Mouse (Mus musculus) G1E-ER4 (cell line): ENCODE results near the gene Muc20. TPM values are rescaled to one million over a fixed set of nuclear protein-coding genes. Genes with fewer than 3 reads are reported as not detected.

Source experiments
- GATA1 ChIP-seq: IDR thresholded peaks from one replicate; pipeline ENCODE4 v1.8.0; 2012; ENCODE audit warnings: low read length, inconsistent platforms
- polyA plus RNA-seq: library from polyadenylated mRNA; stranded (reverse); fragments of >175 nt; gene quantifications from 2 replicates; pipeline ENCODE4 v1.2.3, GENCODE M21; 2012

The Muc20 gene
- polyA plus RNA-seq, 1 experiment, result not detected

GRCm38 (mm10) chr16:32807408-32808185, 10.4 kb upstream of the Muc20 start:
- no peak for TF ChIP-seq GATA1

DNA sequence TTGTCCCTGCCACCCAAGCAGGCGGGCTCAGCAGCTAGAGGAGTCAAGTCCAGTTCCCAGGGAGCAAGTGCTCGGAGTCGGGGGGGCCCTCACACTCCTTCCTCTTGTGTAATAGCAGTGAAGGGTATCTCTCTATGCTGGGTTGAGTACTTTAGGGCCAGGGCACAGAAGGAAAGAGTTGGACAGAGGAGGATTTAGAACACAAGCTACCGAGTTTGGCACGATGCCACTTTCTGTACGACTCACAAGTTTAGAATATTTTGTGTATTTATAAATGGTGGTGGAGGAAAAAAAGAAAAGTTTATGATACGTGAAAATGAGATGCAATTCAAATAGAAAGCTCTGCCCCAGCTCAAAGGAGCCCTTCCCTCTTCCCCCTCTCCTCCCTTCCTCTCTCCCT, 7.9 kb upstream of the Muc20 start:
- no peak for TF ChIP-seq GATA1

GRCm38 (mm10) chr16:32803901-32804300, 6.7 kb upstream of the Muc20 start:
- TF ChIP-seq GATA1, result no peak

- TF ChIP-seq GATA1, result no peak
These were observed 6.1 kb upstream of the Muc20 start for GRCm38 (mm10) chr16:32803252-32803853.

DNA sequence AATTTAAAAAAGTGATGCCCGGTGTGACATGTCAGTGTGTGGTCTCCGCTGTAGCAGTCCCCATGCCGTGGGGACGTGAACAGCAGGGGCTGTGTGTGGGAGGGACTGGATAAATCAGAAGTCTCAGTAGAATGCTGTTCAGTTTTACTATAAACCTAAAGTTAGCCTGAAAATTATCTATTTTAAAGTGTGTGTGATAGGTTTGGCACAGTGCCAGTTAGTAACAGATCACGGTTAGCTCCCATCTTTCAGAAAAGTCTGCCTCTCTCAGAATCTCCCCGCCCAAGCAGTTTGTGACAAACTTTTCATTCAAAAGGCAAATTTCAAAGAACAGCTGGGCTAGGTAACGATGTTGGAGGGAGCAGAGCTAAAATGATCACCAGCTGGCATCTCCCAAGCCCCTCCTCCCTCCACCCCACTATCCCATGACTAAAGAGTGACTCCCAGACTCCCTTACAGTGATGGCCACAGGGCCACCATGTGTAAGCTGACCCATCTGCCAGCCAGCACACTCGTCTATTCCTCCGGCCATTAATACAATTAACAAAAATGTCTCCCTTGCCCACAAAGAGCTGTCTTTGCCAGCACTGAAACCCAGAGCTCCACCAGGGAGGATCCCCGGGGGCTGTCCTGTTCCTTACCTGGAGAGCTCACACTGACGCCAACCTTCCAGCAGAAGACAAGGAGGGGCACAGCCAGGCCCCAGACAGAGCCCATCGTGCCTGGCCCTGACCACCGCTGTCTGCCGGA, 384 bp downstream of the Muc20 start:
- TF ChIP-seq GATA1, result no peak

DNA sequence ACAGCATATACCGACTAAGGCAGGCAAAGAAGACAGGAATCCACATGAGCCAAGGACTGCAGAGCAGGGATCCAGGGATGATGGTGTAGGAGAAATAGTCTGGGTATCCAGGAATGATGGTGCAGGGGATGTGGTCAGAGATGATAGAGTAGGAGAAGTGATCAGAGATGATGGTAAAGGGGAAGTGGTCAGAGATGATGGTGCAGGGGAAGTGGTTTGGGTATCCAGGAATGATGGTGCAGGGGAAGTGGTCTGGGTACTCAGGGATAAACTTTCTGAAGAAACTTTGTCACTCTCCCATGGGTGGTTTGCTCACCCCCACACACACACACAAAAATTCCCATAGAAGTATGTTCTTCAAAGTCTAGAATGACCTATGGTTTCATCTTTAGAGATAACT, 2.1 kb downstream of the Muc20 start:
- no peak for TF ChIP-seq GATA1

DNA sequence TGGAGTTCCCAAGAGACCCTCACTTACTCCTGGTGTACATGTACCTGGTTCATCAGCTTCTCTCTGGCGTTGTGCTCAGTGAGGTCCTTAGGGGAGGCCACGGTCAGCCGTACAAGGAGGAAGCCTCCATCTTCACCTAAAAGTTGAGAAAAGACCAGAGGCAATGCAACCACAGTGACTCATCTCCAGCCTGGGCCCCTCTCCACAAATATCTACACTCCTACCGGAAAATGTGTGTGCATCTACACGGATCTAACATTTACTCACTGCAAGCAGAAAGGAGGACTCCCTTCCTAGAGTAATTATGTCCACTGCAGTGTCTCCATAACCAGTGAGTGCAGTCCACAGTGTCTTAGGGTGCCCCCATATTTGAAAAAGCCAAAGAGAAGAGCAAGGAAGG, 7.2 kb downstream of the Muc20 start:
- TF ChIP-seq GATA1, result no peak

DNA sequence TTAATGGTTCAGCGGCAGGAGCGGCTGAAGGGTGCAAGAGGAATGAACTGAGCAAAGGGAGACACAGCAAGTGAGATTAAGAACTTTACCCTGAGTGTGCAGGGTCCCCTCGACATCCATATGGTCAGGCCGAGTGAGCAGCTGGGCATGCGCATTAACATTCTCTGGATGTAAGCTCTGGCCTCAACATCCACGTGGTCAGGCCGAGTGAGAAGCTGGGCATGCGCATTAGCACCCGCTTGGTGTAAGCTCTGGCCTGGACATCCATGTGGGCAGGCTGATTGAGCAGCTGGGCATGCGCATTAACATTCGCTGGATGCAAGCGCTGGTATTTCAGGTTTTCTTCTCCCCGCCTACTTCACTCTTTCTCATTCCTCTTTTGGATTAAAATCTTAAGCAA, 12.4 kb downstream of the Muc20 start:
- TF ChIP-seq GATA1, result no peak

- no peak for TF ChIP-seq GATA1
These were observed 13.7 kb downstream of the Muc20 start for GRCm38 (mm10) chr16:32783324-32784062.

- TF ChIP-seq GATA1, result no peak
These were observed 18.3 kb downstream of the Muc20 start for GRCm38 (mm10) chr16:32778956-32779355.

- TF ChIP-seq GATA1, result no peak
These were observed 20.6 kb downstream of the Muc20 start for GRCm38 (mm10) chr16:32776676-32777075.

DNA sequence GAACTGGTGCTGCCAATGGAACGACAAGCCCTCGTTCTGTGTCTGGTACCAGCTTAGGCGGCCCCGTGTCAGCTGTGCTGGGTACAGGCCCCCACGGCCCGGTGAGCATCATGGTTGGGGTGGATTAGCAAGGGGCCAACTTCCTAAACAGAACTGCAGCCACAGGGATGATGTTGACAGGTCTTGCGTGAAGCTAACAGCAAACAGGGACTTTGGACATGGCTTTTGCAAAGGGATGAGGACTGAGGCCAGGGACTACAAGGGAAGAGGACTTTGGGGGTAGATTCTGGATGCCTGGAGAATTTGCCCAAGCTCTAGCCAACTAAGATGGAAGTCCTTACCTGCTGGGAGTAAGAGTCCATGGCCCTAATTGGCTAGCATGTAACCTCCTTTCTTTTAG, 30.3 kb downstream of the Muc20 start:
- no peak for TF ChIP-seq GATA1

GRCm38 (mm10) chr16:32764961-32765360, 32.3 kb downstream of the Muc20 start:
- no peak for TF ChIP-seq GATA1

GRCm38 (mm10) chr16:32764550-32764949, 32.7 kb downstream of the Muc20 start:
- no peak for TF ChIP-seq GATA1

GRCm38 (mm10) chr16:32750242-32751127, 46.8 kb downstream of the Muc20 start:
- no peak for TF ChIP-seq GATA1
